Mouse (Mus musculus): ENCODE measurements around the gene Mthfr. TPM values are rescaled to one million over a fixed set of nuclear protein-coding genes. Genes with fewer than 3 reads are reported as not detected.

Mthfr gene
- total RNA-seq, 2 experiments from 2014 or later, result 28.0 to 30.8 TPM

GRCm38 (mm10) chr4:148061086-148061480 is 22.2 kb downstream of the Mthfr start:
- no peak for DNase-seq (ENCODE audit: low spot score in 2 of 2)

GRCm38 (mm10) chr4:148065702-148066400 is 27.0 kb downstream of the Mthfr start:
- no peak for DNase-seq (ENCODE audit: low spot score in 2 of 2)

GRCm38 (mm10) chr4:148066401-148066744 is 27.5 kb downstream of the Mthfr start:
- no peak for DNase-seq (ENCODE audit: low spot score in 2 of 2)

GRCm38 (mm10) chr4:148067346-148067745 is 28.5 kb downstream of the Mthfr start:
- DNase-seq (ENCODE audit: low spot score in 2 of 2), result no peak

- DNase-seq (ENCODE audit: low spot score in 2 of 2), result no peak
Measured at GRCm38 (mm10) chr4:148069602-148070218, 30.8 kb downstream of the Mthfr start.

GRCm38 (mm10) chr4:148071508-148071907 is 32.6 kb downstream of the Mthfr start:
- no peak for DNase-seq (ENCODE audit: low spot score in 2 of 2)

GRCm38 (mm10) chr4:148074521-148075189 is 35.8 kb downstream of the Mthfr start:
- DNase-seq (ENCODE audit: low spot score in 2 of 2), result no peak

GRCm38 (mm10) chr4:148075259-148075658 is 36.4 kb downstream of the Mthfr start:
- peak; percentile 52 to 81 for DNase-seq (ENCODE audit: low spot score in 2 of 2)

GRCm38 (mm10) chr4:148075881-148076280 is 37.0 kb downstream of the Mthfr start:
- DNase-seq (ENCODE audit: low spot score in 2 of 2), result no peak

GRCm38 (mm10) chr4:148079212-148079611 is 40.3 kb downstream of the Mthfr start:
- no peak for DNase-seq (ENCODE audit: low spot score in 2 of 2)

GRCm38 (mm10) chr4:148079944-148080596 is 41.2 kb downstream of the Mthfr start:
- no peak for DNase-seq (ENCODE audit: low spot score in 2 of 2)

GRCm38 (mm10) chr4:148080597-148080973 is 41.7 kb downstream of the Mthfr start:
- DNase-seq (ENCODE audit: low spot score in 2 of 2), result no peak

GRCm38 (mm10) chr4:148081201-148081600 is 42.3 kb downstream of the Mthfr start:
- DNase-seq (ENCODE audit: low spot score in 2 of 2), result no peak

- DNase-seq (ENCODE audit: low spot score in 2 of 2), result peak in 1 of 2 experiments; percentile 48
Measured at GRCm38 (mm10) chr4:148082257-148083044, 43.6 kb downstream of the Mthfr start.

GRCm38 (mm10) chr4:148083176-148083899 is 44.5 kb downstream of the Mthfr start:
- DNase-seq (ENCODE audit: low spot score in 2 of 2), result no peak

GRCm38 (mm10) chr4:148084261-148084714 is 45.4 kb downstream of the Mthfr start:
- DNase-seq (ENCODE audit: low spot score in 2 of 2), result no peak

- no peak for DNase-seq (ENCODE audit: low spot score in 2 of 2)
Measured at GRCm38 (mm10) chr4:148085131-148085906, 46.4 kb downstream of the Mthfr start.

GRCm38 (mm10) chr4:148085907-148086305 is 47.0 kb downstream of the Mthfr start:
- DNase-seq (ENCODE audit: low spot score in 2 of 2), result no peak

- no peak for DNase-seq (ENCODE audit: low spot score in 2 of 2)
Measured at GRCm38 (mm10) chr4:148087091-148087906, 48.4 kb downstream of the Mthfr start.
